Mouse (Mus musculus): Measurements from ENCODE around the gene Sln. TPM values are rescaled to one million over a fixed set of nuclear protein-coding genes. Genes with fewer than 3 reads are reported as not detected.

The Sln gene
- 0.22 TPM in 1 of 2 replicates, not detected in the other for polyA plus RNA-seq (2016; fragmentation: Nextera tagmentation; extraction: Ambion mirVana)

DNA sequence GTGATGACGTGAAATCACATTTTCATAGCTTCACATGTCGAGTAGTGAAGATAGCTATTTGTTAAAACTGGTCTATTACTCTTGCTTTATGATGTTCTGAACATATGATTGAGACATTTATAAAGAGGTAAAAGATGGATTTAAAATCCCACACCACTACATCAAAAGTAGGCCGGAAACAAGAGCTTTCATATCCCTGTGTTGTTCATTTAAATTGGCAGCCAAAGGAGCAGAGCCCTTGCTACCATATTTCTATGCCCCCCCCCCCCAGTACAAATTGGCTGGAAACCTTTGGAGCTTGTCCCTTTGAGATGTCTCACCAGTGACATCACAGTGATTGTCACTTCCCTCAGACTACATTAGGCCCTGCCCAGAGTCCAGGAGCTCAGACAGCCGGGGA lies at the start of gene Sln:
Gene Sln, plus strand, starts transcription at position 301 of the 400 bp plus-strand sequence.
- 85% methylated on average over 4 of the region's 4 CpGs for WGBS
- Histone ChIP-seq H3K36me3 (replicated peaks) (no peaks in the 10 kb centered on the region), H3K27me3 (replicated peaks; ENCODE audit: low read depth, poor library complexity, severe bottlenecking) (no peaks in the 10 kb centered on the region), H3K4me1 (no peaks in the 10 kb centered on the region), H3K9me3 (no peaks in the 10 kb centered on the region), H3K4me3 (no peak within 1 kb of the TSS), H3K27ac (replicated peaks) (no peak within 1 kb of the TSS)
- no peak for DNase-seq (ENCODE audit: low spot score)

GRCm38 (mm10) chr9:53802921-53803320 lies 47.0 kb upstream of the Sln start:
- 95% methylated on average over 7 of the region's 7 CpGs for WGBS
- Histone ChIP-seq H3K27me3 (replicated peaks; ENCODE audit: low read depth, poor library complexity, severe bottlenecking) (no peaks in the 10 kb centered on the region), H3K27ac (replicated peaks) (no peak overlapping the region), H3K4me3 (no peak overlapping the region), H3K4me1 (peaks cover 5% of the 10 kb centered on the region), H3K9me3 (no peaks in the 10 kb centered on the region), H3K36me3 (replicated peaks) (no peaks in the 10 kb centered on the region)
- DNase-seq (ENCODE audit: low spot score) = no peak

DNA sequence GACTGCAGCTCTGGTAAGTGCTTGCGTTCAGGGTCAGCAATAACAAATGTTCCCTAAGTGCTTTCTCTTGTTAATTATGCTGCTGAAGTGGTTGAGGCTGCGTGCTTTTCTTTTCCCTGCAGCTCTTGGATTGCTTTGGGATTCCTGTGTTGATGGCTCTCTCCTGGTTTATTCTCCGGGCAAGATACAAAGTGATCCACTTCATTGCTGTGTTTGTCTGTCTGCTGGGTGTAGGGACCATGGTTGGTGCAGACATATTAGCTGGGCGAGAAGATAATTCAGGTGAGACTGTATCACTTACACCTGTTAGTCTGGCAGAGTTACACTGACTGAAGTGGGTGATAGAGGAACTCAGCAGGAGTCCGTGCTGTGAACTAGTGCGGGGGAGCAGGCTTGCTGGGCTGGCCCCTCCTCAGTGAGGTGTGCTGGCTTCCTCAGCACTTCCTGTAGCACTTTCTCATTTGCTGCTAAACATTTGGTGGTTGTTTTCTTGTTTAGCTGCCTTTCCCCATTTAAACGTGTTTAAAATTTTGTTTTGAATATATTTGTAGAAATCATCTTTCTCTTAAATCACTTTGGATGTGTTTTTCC lies 43.4 kb upstream of the Sln start:
- 20% methylated on average over 7 of the region's 7 CpGs for WGBS
- H3K27ac ChIP-seq (replicated peaks) = no peak overlapping the region
- H3K4me1 ChIP-seq = peaks cover 5% of the 10 kb centered on the region
- H3K36me3 ChIP-seq (replicated peaks) = no peaks in the 10 kb centered on the region
- DNase-seq (ENCODE audit: low spot score) = no peak
- H3K9me3 ChIP-seq = no peaks in the 10 kb centered on the region
- no peak overlapping the region for H3K4me3 ChIP-seq
- no peaks in the 10 kb centered on the region for H3K27me3 ChIP-seq (replicated peaks; ENCODE audit: low read depth, poor library complexity, severe bottlenecking)

- no peak for DNase-seq (ENCODE audit: low spot score)
- WGBS = 95% methylated on average over 6 of the region's 6 CpGs
- H3K9me3 ChIP-seq = no peaks in the 10 kb centered on the region
Observed at GRCm38 (mm10) chr9:53813418-53813817, 36.5 kb upstream of the Sln start.

DNA sequence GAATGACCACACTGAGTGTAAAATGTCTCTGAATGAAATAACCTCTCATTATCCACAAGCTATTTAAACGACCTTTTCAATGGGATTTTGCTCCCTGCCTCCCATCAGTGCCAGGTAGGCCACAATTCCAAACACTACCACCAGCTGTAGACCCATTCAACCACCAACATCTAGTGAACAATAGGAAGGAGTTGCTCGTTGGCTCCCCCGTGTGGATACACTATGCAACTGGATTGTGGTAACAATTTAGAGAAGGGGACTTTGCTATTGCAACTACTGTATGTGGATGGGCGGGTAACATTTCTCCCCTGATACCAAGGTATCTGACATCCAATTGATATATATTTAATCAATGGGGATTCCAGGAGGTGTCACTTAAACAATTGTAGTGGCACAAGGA lies 31.2 kb upstream of the Sln start:
- no peaks in the 10 kb centered on the region for H3K36me3 ChIP-seq (replicated peaks)
- DNase-seq (ENCODE audit: low spot score) = peak; percentile 57
- H3K27ac ChIP-seq (replicated peaks) = no peak overlapping the region
- no peaks in the 10 kb centered on the region for H3K27me3 ChIP-seq (replicated peaks; ENCODE audit: low read depth, poor library complexity, severe bottlenecking)
- WGBS = 38% methylated on average over 4 of the region's 4 CpGs
- H3K4me3 ChIP-seq = no peak overlapping the region
- no peaks in the 10 kb centered on the region for H3K4me1 ChIP-seq
- no peaks in the 10 kb centered on the region for H3K9me3 ChIP-seq

More at GRCm38 (mm10) chr9:53813418-53813817, 36.5 kb upstream of the Sln start:
- H3K36me3 ChIP-seq (replicated peaks) = no peaks in the 10 kb centered on the region
- no peaks in the 10 kb centered on the region for H3K27me3 ChIP-seq (replicated peaks; ENCODE audit: low read depth, poor library complexity, severe bottlenecking)
- no peak overlapping the region for H3K4me3 ChIP-seq
- H3K27ac ChIP-seq (replicated peaks) = no peak overlapping the region
- H3K4me1 ChIP-seq = no peaks in the 10 kb centered on the region

DNA sequence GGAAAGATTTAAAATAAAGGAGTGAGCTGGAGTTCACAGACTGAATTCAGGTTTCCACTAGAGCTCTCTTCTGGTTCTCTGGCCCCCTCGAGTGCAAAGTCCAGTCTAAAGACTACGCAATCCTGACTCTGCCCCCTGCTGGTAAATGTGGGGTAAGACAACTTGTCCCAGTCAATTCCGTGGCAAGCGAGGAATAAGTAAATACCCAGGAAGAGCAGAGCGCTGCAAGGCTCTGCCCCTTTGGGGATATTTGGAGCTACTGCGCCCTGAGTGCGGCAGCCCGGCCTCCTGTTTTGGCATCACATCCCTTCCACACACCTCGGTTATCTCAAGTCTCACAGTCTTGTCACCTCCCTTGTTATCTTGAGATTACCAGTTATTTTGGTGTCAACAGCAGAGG lies 24.6 kb upstream of the Sln start:
- Histone ChIP-seq H3K4me1 (no peaks in the 10 kb centered on the region), H3K27ac (replicated peaks) (no peak overlapping the region), H3K27me3 (replicated peaks; ENCODE audit: low read depth, poor library complexity, severe bottlenecking) (peaks cover 8% of the 10 kb centered on the region; the same call in 1 of the 2 replicates), H3K36me3 (replicated peaks) (no peaks in the 10 kb centered on the region), H3K4me3 (no peak overlapping the region), H3K9me3 (no peaks in the 10 kb centered on the region)
- peak; percentile 65 for DNase-seq (ENCODE audit: low spot score)
- WGBS = 9% methylated on average over 9 of the region's 9 CpGs

DNA sequence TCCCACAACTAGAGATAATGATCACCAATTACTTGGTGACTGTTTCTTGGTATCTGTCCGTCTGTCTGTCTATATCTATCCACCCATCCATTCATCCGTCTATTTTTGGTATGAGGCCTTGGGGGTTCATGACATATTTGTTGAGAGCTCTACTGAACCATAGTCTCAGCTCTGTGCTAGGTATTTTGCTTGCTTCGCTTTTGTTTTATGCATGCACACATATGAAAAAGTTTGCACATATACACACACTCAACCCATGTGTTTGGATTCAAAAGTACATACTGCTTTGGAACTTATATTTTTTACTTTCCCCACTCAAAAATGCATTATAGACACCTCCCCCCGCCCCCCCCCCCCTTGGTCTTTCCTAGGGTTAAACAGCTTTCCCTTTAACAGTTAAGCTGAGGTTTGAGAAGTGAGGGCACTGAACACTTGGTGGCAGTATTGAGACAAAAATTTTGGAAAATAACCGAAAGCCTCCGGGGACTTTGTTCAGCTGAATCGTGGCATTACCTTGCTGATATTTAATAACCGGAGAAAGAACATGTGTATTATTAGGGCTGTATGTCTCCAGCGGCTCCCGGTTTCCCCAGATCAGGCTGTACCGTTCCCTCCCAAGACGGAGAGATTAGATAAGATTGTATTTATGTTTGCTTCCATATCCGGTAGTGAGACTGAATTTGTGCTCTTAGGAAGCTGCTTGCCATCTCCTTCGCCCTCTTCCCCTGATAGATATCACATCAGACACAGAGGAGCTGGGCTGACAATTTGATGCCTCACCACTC lies 20.7 kb upstream of the Sln start:
- no peaks in the 10 kb centered on the region for H3K36me3 ChIP-seq (replicated peaks)
- 24% methylated on average over 14 of the region's 14 CpGs for WGBS
- peak overlapping the region; percentile 31 for H3K27ac ChIP-seq (replicated peaks)
- no peaks in the 10 kb centered on the region for H3K4me1 ChIP-seq
- no peaks in the 10 kb centered on the region for H3K9me3 ChIP-seq
- DNase-seq (ENCODE audit: low spot score) = peak; percentile 36
- H3K4me3 ChIP-seq = peak overlapping the region; percentile 55
- peaks cover 8% of the 10 kb centered on the region; the same call in 1 of the 2 replicates for H3K27me3 ChIP-seq (replicated peaks; ENCODE audit: low read depth, poor library complexity, severe bottlenecking)

- H3K27ac ChIP-seq (replicated peaks) = peak overlapping the region; percentile 31
Observed at GRCm38 (mm10) chr9:53829866-53830209, 20.1 kb upstream of the Sln start.

DNA sequence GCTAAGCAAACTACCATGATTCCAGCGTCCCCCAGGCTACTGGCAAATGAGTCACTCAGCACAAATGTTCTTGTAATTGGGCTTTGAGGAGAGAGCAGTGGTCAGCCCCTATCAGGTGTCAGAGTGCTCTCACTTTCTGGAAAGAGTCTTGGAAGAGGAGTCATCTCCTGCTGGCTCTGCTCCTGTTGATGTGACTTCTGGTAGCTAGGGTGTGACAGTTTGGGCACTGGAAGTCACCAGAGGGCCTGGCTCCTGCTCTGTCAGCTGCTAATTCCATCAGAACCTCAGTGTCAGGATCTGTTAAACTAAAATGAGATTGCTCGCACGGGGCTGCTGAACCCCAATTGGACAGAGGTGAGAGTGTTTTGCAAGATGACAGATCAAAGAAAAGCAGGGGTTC lies 14.9 kb upstream of the Sln start:
- 66% methylated on average over 3 of the region's 3 CpGs for WGBS
- H3K4me3 ChIP-seq = no peak overlapping the region
- DNase-seq (ENCODE audit: low spot score) = no peak
- no peak overlapping the region for H3K27ac ChIP-seq (replicated peaks)
- no peaks in the 10 kb centered on the region for H3K4me1 ChIP-seq
- H3K27me3 ChIP-seq (replicated peaks; ENCODE audit: low read depth, poor library complexity, severe bottlenecking) = no peaks in the 10 kb centered on the region
- H3K9me3 ChIP-seq = no peaks in the 10 kb centered on the region
- no peaks in the 10 kb centered on the region for H3K36me3 ChIP-seq (replicated peaks)

More at GRCm38 (mm10) chr9:53829866-53830209, 20.1 kb upstream of the Sln start:
- peak overlapping the region; percentile 55 for H3K4me3 ChIP-seq
- WGBS = 40% methylated on average over 2 of the region's 2 CpGs
- H3K4me1 ChIP-seq = no peaks in the 10 kb centered on the region
- H3K9me3 ChIP-seq = no peaks in the 10 kb centered on the region
- no peaks in the 10 kb centered on the region for H3K36me3 ChIP-seq (replicated peaks)
- H3K27me3 ChIP-seq (replicated peaks; ENCODE audit: low read depth, poor library complexity, severe bottlenecking) = peaks cover 8% of the 10 kb centered on the region; the same call in 1 of the 2 replicates
- no peak for DNase-seq (ENCODE audit: low spot score)

GRCm38 (mm10) chr9:53835976-53836375 lies 14.0 kb upstream of the Sln start:
- 68% methylated on average over 4 of the region's 4 CpGs for WGBS
- Histone ChIP-seq H3K36me3 (replicated peaks) (no peaks in the 10 kb centered on the region), H3K27ac (replicated peaks) (no peak overlapping the region), H3K4me1 (no peaks in the 10 kb centered on the region), H3K9me3 (no peaks in the 10 kb centered on the region), H3K4me3 (no peak overlapping the region), H3K27me3 (replicated peaks; ENCODE audit: low read depth, poor library complexity, severe bottlenecking) (no peaks in the 10 kb centered on the region)
- DNase-seq (ENCODE audit: low spot score) = no peak

GRCm38 (mm10) chr9:53838816-53839215 lies 11.1 kb upstream of the Sln start:
- 81% methylated on average over 8 of the region's 8 CpGs for WGBS
- no peak overlapping the region for H3K4me3 ChIP-seq
- DNase-seq (ENCODE audit: low spot score) = no peak
- no peaks in the 10 kb centered on the region for H3K9me3 ChIP-seq
- no peaks in the 10 kb centered on the region for H3K36me3 ChIP-seq (replicated peaks)
- H3K27me3 ChIP-seq (replicated peaks; ENCODE audit: low read depth, poor library complexity, severe bottlenecking) = no peaks in the 10 kb centered on the region
- H3K4me1 ChIP-seq = no peaks in the 10 kb centered on the region
- no peak overlapping the region for H3K27ac ChIP-seq (replicated peaks)

- WGBS = 87% methylated on average over 8 of the region's 8 CpGs
- no peaks in the 10 kb centered on the region for H3K9me3 ChIP-seq
- no peak overlapping the region for H3K4me3 ChIP-seq
- H3K4me1 ChIP-seq = no peaks in the 10 kb centered on the region
- H3K27me3 ChIP-seq (replicated peaks; ENCODE audit: low read depth, poor library complexity, severe bottlenecking) = no peaks in the 10 kb centered on the region
- H3K27ac ChIP-seq (replicated peaks) = no peak overlapping the region
- H3K36me3 ChIP-seq (replicated peaks) = no peaks in the 10 kb centered on the region
- no peak for DNase-seq (ENCODE audit: low spot score)
Observed at GRCm38 (mm10) chr9:53848548-53848947, 1.4 kb upstream of the Sln start.

GRCm38 (mm10) chr9:53852158-53852557 lies 2.2 kb downstream of the Sln start:
- 89% methylated on average over 4 of the region's 4 CpGs for WGBS
- no peaks in the 10 kb centered on the region for H3K4me1 ChIP-seq
- no peaks in the 10 kb centered on the region for H3K27me3 ChIP-seq (replicated peaks; ENCODE audit: low read depth, poor library complexity, severe bottlenecking)
- no peaks in the 10 kb centered on the region for H3K9me3 ChIP-seq
- no peak overlapping the region for H3K27ac ChIP-seq (replicated peaks)
- DNase-seq (ENCODE audit: low spot score) = no peak
- H3K36me3 ChIP-seq (replicated peaks) = no peaks in the 10 kb centered on the region
- no peak overlapping the region for H3K4me3 ChIP-seq
